Mouse (Mus musculus) gastrocnemius, adult 18-20 months (tissue): Measurements from ENCODE around the gene Ptprt. TPM values are rescaled to one million over a fixed set of nuclear protein-coding genes. Genes with fewer than 3 reads are reported as not detected.

ENCODE experiments used
- DNase-seq: peaks from one replicate; pipeline ENCODE4 v3.0.0; 2021; ENCODE audit warnings: low spot score
- total RNA-seq, 2 experiments: library from RNA; stranded (reverse); gene quantifications; 2 replicates each; pipeline ENCODE4 v1.2.3; 2021

Ptprt gene
- total RNA-seq, 2 experiments from 2014 or later, result 0.16 to 0.19 TPM

- DNase-seq, result no peak
Observed at GRCm38 (mm10) chr2:161982311-161982710, 678.6 kb downstream of the Ptprt start.

GRCm38 (mm10) chr2:161961179-161962163 lies 699.5 kb downstream of the Ptprt start:
- no peak for DNase-seq

GRCm38 (mm10) chr2:161945424-161945823 lies 715.5 kb downstream of the Ptprt start:
- no peak for DNase-seq

- DNase-seq, result no peak
Observed at GRCm38 (mm10) chr2:161944689-161945088, 716.3 kb downstream of the Ptprt start.

DNA sequence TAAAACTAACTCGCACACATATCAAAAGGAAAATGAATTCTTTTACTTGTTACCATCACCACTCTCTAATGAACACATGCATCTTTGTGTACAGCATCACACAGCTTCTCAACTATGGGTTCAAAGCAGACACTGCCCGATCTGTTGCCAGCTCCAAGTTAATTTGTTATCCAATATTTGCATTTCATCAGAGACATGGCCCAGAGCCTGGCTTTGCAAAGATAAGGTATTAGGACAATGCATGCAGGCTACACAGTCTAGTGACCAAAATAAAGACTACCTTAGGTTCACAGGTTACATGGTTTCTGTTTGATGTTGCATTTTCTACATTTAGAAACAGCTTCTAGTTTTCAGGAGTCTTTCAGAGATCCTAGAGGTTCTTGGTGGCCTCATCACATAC lies 719.0 kb downstream of the Ptprt start:
- no peak for DNase-seq

DNA sequence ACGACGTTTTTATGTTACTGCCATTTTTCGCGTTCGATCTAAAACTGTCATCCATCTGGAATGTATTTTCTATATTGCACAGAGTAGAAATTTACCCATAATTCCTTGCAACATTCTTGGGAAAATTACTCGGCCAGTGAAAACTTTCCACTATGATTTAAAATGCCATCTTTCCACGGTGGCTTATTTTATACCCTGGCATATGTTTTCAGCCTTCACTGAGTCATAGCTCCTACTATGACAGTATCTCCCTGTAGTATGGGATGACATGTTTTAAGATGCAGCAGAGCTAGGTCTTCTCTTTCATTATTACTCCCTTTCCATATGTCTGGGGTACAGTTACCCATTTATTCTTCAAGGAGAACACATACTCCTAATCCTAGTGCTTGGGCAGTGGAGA lies 753.7 kb downstream of the Ptprt start:
- no peak for DNase-seq

- DNase-seq, result no peak
Observed at GRCm38 (mm10) chr2:161902196-161902595, 758.8 kb downstream of the Ptprt start.

GRCm38 (mm10) chr2:161884446-161884845 lies 776.5 kb downstream of the Ptprt start:
- DNase-seq, result no peak

- DNase-seq, result no peak
Observed at GRCm38 (mm10) chr2:161882580-161882979, 778.4 kb downstream of the Ptprt start.

GRCm38 (mm10) chr2:161880941-161881340 lies 780.0 kb downstream of the Ptprt start:
- no peak for DNase-seq

GRCm38 (mm10) chr2:161865231-161865630 lies 795.7 kb downstream of the Ptprt start:
- DNase-seq, result no peak

GRCm38 (mm10) chr2:161858813-161859212 lies 802.1 kb downstream of the Ptprt start:
- no peak for DNase-seq

DNA sequence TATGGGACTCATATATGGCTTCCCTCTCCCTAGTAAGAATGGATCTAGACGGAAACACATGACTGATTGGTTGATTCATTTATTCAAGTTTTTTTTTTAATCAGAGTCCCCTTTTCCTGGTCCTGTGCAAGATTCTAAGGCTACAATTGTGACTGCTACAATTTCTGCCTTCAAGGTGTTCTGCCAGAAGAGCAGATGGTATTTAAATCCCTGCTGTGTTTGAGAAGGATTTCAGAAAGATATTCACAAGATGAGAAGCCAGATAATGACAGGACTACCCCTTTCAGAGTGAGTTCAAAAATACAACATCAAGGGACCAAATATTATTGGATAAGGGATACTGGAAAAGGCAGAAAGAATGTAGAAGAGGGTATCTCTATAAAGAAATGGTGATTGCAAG lies 802.6 kb downstream of the Ptprt start:
- no peak for DNase-seq

DNA sequence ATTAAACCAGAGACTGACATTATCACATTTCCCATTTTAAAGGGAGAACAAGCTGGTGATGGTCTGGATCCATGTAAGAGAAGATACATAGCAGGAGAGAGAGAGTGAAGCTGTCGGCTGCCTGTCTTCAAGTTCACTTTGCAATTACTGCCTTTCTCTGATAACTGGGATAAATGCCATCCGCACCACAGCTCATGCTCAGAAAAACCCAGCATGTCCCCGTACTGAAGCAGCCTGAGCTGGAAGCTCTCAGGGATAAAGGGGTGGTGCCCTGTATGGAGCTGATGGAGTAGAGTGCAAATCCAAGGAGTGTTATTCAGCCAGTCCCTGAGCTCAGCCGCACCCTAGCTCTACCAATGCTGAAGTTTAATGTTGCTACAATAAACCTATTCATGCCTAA lies 825.9 kb downstream of the Ptprt start:
- no peak for DNase-seq

- DNase-seq, result no peak
Observed at GRCm38 (mm10) chr2:161833846-161834245, 827.1 kb downstream of the Ptprt start.

- no peak for DNase-seq
Observed at GRCm38 (mm10) chr2:161813326-161813725, 847.6 kb downstream of the Ptprt start.

- DNase-seq, result no peak
Observed at GRCm38 (mm10) chr2:161808086-161808801, 852.7 kb downstream of the Ptprt start.

GRCm38 (mm10) chr2:161806287-161807007 lies 854.5 kb downstream of the Ptprt start:
- no peak for DNase-seq

- DNase-seq, result no peak
Observed at GRCm38 (mm10) chr2:161799946-161800345, 861.0 kb downstream of the Ptprt start.

GRCm38 (mm10) chr2:161767528-161767927 lies 893.4 kb downstream of the Ptprt start:
- no peak for DNase-seq

GRCm38 (mm10) chr2:161713024-161713423 lies 947.9 kb downstream of the Ptprt start:
- no peak for DNase-seq

- DNase-seq, result no peak
Observed at GRCm38 (mm10) chr2:161709316-161709715, 951.6 kb downstream of the Ptprt start.
